Mouse (Mus musculus): ENCODE measurements around the gene Hes6. TPM values are rescaled to one million over a fixed set of nuclear protein-coding genes. Genes with fewer than 3 reads are reported as not detected.
A peak's percentile ranks its signal among the peaks of the same experiment; 100 is the strongest.

Gene Hes6
- polyA plus RNA-seq, 1 experiment = 87.2 TPM

- TF ChIP-seq MYOG (IDR thresholded peaks at IDR 0.05; ENCODE audit: control insufficient read depth, extremely low read depth, insufficient read length) (no peak), CTCF (IDR thresholded peaks at IDR 0.05; ENCODE audit: control insufficient read depth, insufficient read depth, insufficient read length) (no peak), MYOD1 (IDR thresholded peaks at IDR 0.05; ENCODE audit: control insufficient read depth, insufficient read length, low read depth) (no peak), MAX (IDR thresholded peaks at IDR 0.05) (no peak), CEBPB (IDR thresholded peaks at IDR 0.05; ENCODE audit: low read depth) (no peak), FOSL1 (IDR thresholded peaks at IDR 0.05; ENCODE audit: insufficient read depth, low read length, poor library complexity, severe bottlenecking) (no peak), USF1 (IDR thresholded peaks at IDR 0.05; ENCODE audit: low read depth) (no peak)
- H3ac ChIP-seq (ENCODE audit: control insufficient read depth, insufficient read length, low read depth) = no peak overlapping the region
Measured at GRCm38 (mm10) chr1:91429212-91429611, 15.4 kb upstream of the Hes6 start.

GRCm38 (mm10) chr1:91428614-91429013 is 14.8 kb upstream of the Hes6 start:
- Histone ChIP-seq H3K79me3 (ENCODE audit: low read depth) (no peaks in the 10 kb centered on the region), H3K36me3 (ENCODE audit: control insufficient read depth, insufficient read depth) (no peaks in the 10 kb centered on the region), H3ac (ENCODE audit: control insufficient read depth, insufficient read length, low read depth) (no peak overlapping the region), H3K79me2 (ENCODE audit: control insufficient read depth, insufficient read depth) (no peaks in the 10 kb centered on the region), H3K4me3 (ENCODE audit: insufficient read depth, poor library complexity, severe bottlenecking) (no peak overlapping the region), H3K27me3 (ENCODE audit: control insufficient read depth, insufficient read depth, insufficient read length) (no peaks in the 10 kb centered on the region)
- TF ChIP-seq MYOD1 (IDR thresholded peaks at IDR 0.05; ENCODE audit: control insufficient read depth, insufficient read length, low read depth) = no peak
- no peak for TF ChIP-seq MAX (IDR thresholded peaks at IDR 0.05)
- no peak for TF ChIP-seq USF1 (IDR thresholded peaks at IDR 0.05; ENCODE audit: low read depth)
- no peak for TF ChIP-seq MYOG (IDR thresholded peaks at IDR 0.05; ENCODE audit: control insufficient read depth, extremely low read depth, insufficient read length)
- no peak for TF ChIP-seq CEBPB (IDR thresholded peaks at IDR 0.05; ENCODE audit: low read depth)
- peak; percentile 57 for TF ChIP-seq CTCF (IDR thresholded peaks at IDR 0.05; ENCODE audit: control insufficient read depth, insufficient read depth, insufficient read length)
- no peak for TF ChIP-seq FOSL1 (IDR thresholded peaks at IDR 0.05; ENCODE audit: insufficient read depth, low read length, poor library complexity, severe bottlenecking)

More at GRCm38 (mm10) chr1:91429212-91429611, 15.4 kb upstream of the Hes6 start:
- Histone ChIP-seq H3K79me3 (ENCODE audit: low read depth) (no peaks in the 10 kb centered on the region), H3K79me2 (ENCODE audit: control insufficient read depth, insufficient read depth) (no peaks in the 10 kb centered on the region), H3K4me3 (ENCODE audit: insufficient read depth, poor library complexity, severe bottlenecking) (no peak overlapping the region), H3K27me3 (ENCODE audit: control insufficient read depth, insufficient read depth, insufficient read length) (no peaks in the 10 kb centered on the region), H3K36me3 (ENCODE audit: control insufficient read depth, insufficient read depth) (no peaks in the 10 kb centered on the region)

- no peaks in the 10 kb centered on the region for H3K79me3 ChIP-seq (ENCODE audit: low read depth)
- no peaks in the 10 kb centered on the region for H3K27me3 ChIP-seq (ENCODE audit: control insufficient read depth, insufficient read depth, insufficient read length)
- H3K79me2 ChIP-seq (ENCODE audit: control insufficient read depth, insufficient read depth) = no peaks in the 10 kb centered on the region
- TF ChIP-seq CEBPB (IDR thresholded peaks at IDR 0.05; ENCODE audit: low read depth) (no peak), FOSL1 (IDR thresholded peaks at IDR 0.05; ENCODE audit: insufficient read depth, low read length, poor library complexity, severe bottlenecking) (no peak), MAX (IDR thresholded peaks at IDR 0.05) (no peak), CTCF (IDR thresholded peaks at IDR 0.05; ENCODE audit: control insufficient read depth, insufficient read depth, insufficient read length) (no peak), MYOG (IDR thresholded peaks at IDR 0.05; ENCODE audit: control insufficient read depth, extremely low read depth, insufficient read length) (no peak), MYOD1 (IDR thresholded peaks at IDR 0.05; ENCODE audit: control insufficient read depth, insufficient read length, low read depth) (no peak)
- H3K4me3 ChIP-seq (ENCODE audit: insufficient read depth, poor library complexity, severe bottlenecking) = no peak overlapping the region
- no peaks in the 10 kb centered on the region for H3K36me3 ChIP-seq (ENCODE audit: control insufficient read depth, insufficient read depth)
- H3ac ChIP-seq (ENCODE audit: control insufficient read depth, insufficient read length, low read depth) = no peak overlapping the region
Measured at GRCm38 (mm10) chr1:91426397-91426796, 12.6 kb upstream of the Hes6 start.

GRCm38 (mm10) chr1:91420601-91421065 is 6.8 kb upstream of the Hes6 start:
- H3K36me3 ChIP-seq (ENCODE audit: control insufficient read depth, insufficient read depth) = no peaks in the 10 kb centered on the region
- TF ChIP-seq CTCF (IDR thresholded peaks at IDR 0.05; ENCODE audit: control insufficient read depth, insufficient read depth, insufficient read length) = no peak
- no peak for TF ChIP-seq MAX (IDR thresholded peaks at IDR 0.05)
- no peak for TF ChIP-seq CEBPB (IDR thresholded peaks at IDR 0.05; ENCODE audit: low read depth)
- no peak for TF ChIP-seq FOSL1 (IDR thresholded peaks at IDR 0.05; ENCODE audit: insufficient read depth, low read length, poor library complexity, severe bottlenecking)
- no peak for TF ChIP-seq MYOG (IDR thresholded peaks at IDR 0.05; ENCODE audit: control insufficient read depth, extremely low read depth, insufficient read length)
- no peak for TF ChIP-seq USF1 (IDR thresholded peaks at IDR 0.05; ENCODE audit: low read depth)
- TF ChIP-seq MYOD1 (IDR thresholded peaks at IDR 0.05; ENCODE audit: control insufficient read depth, insufficient read length, low read depth) = no peak
- H3K79me2 ChIP-seq (ENCODE audit: control insufficient read depth, insufficient read depth) = no peaks in the 10 kb centered on the region
- H3K79me3 ChIP-seq (ENCODE audit: low read depth) = no peaks in the 10 kb centered on the region
- H3K4me3 ChIP-seq (ENCODE audit: insufficient read depth, poor library complexity, severe bottlenecking) = no peak overlapping the region
- no peak overlapping the region for H3ac ChIP-seq (ENCODE audit: control insufficient read depth, insufficient read length, low read depth)
- H3K27me3 ChIP-seq (ENCODE audit: control insufficient read depth, insufficient read depth, insufficient read length) = no peaks in the 10 kb centered on the region

- TF ChIP-seq MYOD1 (IDR thresholded peaks at IDR 0.05; ENCODE audit: control insufficient read depth, insufficient read length, low read depth) = no peak
- TF ChIP-seq FOSL1 (IDR thresholded peaks at IDR 0.05; ENCODE audit: insufficient read depth, low read length, poor library complexity, severe bottlenecking) = no peak
- TF ChIP-seq CTCF (IDR thresholded peaks at IDR 0.05; ENCODE audit: control insufficient read depth, insufficient read depth, insufficient read length) = no peak
- TF ChIP-seq CEBPB (IDR thresholded peaks at IDR 0.05; ENCODE audit: low read depth) = no peak
- no peak for TF ChIP-seq USF1 (IDR thresholded peaks at IDR 0.05; ENCODE audit: low read depth)
- no peak for TF ChIP-seq MYOG (IDR thresholded peaks at IDR 0.05; ENCODE audit: control insufficient read depth, extremely low read depth, insufficient read length)
- no peak for TF ChIP-seq MAX (IDR thresholded peaks at IDR 0.05)
- Histone ChIP-seq H3K79me3 (ENCODE audit: low read depth) (no peaks in the 10 kb centered on the region), H3K36me3 (ENCODE audit: control insufficient read depth, insufficient read depth) (no peaks in the 10 kb centered on the region), H3ac (ENCODE audit: control insufficient read depth, insufficient read length, low read depth) (no peak overlapping the region), H3K4me3 (ENCODE audit: insufficient read depth, poor library complexity, severe bottlenecking) (no peak overlapping the region), H3K79me2 (ENCODE audit: control insufficient read depth, insufficient read depth) (no peaks in the 10 kb centered on the region), H3K27me3 (ENCODE audit: control insufficient read depth, insufficient read depth, insufficient read length) (no peaks in the 10 kb centered on the region)
Measured at GRCm38 (mm10) chr1:91419862-91420600, 6.2 kb upstream of the Hes6 start.
